Mouse (Mus musculus): ENCODE measurements around the gene Zfp646.

DNA sequence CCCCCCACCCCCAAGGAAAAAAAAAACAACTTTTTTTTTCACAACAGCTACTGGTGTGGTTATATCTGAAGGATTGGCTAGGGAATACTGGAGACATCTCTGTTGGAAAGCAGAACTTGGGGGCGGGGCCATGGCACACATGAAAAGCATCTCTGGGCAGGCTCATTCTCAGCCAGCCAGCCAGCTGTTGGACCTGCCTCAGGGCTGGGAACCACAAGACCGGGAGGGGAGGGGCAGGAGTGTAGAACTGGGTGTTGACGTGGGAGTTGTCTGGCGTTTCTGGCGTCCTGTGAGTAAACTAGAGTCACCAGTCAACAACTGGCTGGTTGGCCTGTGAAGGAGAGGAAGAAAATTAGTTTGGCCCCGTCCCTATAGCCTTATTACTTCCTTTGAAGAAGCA, 9.9 kb downstream of the Zfp646 start:
- TF ChIP-seq POLR2A (IDR thresholded peaks at IDR 0.05; ENCODE audit: insufficient read depth, low read depth, low read length) (no peak), CTCF (IDR thresholded peaks at IDR 0.05) (no peak), EP300 (IDR thresholded peaks at IDR 0.05; ENCODE audit: insufficient read depth, low read depth, low read length) (no peak)

All from heart, adult 2 months (tissue).